Mouse (Mus musculus): Measurements from ENCODE around the gene Cux2. TPM values are rescaled to one million over a fixed set of nuclear protein-coding genes. Genes with fewer than 3 reads are reported as not detected.
A peak's percentile ranks its signal among the peaks of the same experiment; 100 is the strongest.

The Cux2 gene
- total RNA-seq, 2 experiments from 2014 or later = 196 to 205 TPM

DNA sequence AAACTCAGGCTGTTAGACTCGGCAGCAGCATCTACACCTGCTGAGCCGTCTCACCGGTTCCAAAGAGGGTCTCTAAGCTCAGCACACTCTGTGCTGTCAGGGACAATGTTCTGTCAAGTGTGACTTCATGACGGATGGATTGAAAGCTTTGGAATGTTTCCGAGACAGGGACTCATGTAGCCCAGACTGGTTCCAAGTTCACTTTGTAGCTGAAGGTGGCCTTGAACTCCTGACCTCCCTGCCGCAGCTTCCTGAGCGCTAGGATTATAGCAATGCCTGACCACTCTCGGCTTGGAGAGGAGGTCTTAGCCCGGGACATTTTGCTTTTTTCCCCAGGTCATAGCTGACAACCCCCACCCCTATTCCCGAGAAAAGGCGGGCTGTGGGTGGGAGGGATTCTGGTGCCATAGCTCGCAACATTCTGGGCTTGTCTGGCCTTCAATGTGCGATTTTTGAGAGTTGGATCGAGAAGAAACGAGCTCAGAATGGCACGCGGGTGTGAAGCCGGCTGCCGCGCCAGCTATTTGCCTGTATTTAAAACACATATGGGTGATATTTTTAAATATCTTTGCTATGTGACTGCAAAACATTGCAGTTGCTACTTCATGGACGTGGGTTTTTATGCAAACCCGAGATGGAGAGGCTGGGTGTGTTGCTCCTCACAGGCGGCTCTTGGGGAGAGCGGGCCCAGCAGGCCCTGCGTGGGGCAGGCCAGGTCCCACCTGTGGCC, 13.5 kb upstream of the Cux2 start:
- intact Hi-C loops (cut with DNase I) = loop anchor here (5.0 kb wide), 1 partner anchor 171 kb away; no protein-coding TSS in a partner anchor
- DNase-seq (ENCODE audit: low spot score in 2 of 2) = peak; percentile 62 to 94

DNA sequence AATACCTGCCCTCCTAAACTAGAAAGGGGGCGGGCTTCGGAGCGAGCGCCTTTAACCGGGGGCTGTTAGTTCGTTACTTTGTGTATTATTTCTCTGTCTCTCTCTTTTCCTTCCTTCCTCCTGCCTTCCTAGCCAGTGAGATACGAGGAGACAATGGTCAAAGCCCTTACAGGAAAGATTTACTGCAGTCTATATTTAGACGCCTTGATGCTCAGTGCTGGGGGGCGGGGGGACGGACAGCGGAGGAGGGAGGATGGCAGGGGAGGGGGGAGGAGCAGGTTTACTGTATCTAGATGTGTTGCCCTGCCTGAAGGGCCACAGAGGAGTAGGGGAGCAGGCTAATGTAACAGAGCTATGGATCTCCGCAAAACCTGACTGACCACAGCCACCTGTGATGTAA, 12.6 kb upstream of the Cux2 start:
- no peak for DNase-seq (ENCODE audit: low spot score in 2 of 2)
- intact Hi-C loops (cut with DNase I) = loop anchor here (5.0 kb wide), 1 partner anchor 170 kb away; no protein-coding TSS in a partner anchor

DNA sequence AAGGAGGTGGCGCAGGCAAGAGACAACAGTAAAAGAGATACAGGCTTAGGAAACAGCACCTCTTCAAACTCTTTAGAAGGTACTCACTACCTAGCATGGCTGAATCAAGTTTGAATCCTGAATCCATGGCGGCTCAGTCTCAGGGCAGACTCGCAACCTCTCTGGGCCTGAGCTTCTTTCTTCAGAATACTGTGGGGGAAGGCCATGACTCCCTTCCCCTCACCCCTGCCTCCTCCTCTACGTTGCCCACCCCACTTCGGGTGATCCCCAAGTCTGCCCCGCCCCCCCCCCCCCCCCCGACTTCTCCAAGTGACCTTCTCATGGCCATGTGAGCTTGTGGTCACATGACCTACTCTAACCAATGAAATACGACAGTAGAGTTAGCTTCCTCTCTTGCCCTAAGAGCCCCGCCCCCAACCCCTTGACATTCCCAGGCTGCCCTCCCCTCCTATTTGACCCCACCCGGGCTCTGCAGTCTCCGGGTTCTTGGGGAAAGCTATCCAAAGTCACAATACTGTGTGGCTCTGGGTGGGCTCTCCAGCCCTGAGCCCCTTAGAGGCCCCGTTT, 10.9 kb upstream of the Cux2 start:
- intact Hi-C loops (cut with DNase I) = loop anchor here (5.0 kb wide), 1 partner anchor 169 kb away; no protein-coding TSS in a partner anchor

DNA sequence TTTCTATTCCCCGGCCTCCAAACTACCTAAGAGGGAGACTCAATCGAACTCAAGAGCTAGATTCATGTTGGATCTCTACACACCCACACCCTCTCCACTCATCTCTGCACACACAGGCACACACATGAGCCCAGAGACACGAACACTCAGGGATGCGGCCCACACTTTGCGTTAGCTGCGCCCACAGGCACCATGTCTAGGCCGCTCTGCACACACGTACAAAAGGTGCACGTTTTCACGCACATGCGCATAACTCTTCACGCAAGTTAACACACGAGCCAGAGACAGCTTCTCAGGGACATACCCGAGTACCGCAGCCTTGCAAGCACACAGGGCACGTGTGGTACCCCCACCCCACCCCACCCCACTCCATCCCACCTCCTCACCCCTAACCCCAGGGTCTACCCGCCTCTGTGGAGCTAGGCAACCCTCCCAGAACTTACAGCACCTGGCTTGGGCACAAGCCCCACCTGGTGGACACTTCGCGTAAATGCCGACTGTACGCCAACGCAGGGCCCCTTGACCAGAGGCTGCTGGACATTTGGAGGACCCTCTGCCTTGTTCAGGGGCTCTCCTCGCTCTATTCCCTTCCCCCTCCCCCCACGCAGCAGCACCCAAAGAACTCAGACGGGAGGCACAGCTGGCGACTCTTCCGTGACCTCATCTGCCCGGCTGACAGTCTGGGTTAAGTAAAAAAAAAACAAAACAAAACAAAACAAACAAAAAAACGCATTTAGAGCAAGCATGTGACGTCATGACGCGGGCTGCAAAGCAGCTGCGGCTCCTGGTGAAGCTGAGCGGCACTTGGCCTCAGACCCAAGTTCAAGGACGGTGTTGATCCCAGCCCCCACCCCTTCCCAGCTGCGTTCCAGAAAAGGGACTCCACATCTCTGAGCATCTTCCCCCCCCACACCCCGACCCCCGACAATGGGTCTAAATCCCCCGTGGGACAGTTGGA, 9.4 kb upstream of the Cux2 start:
- intact Hi-C loops (cut with DNase I) = loop anchor here (1.0 to 5.0 kb wide), 2 partner anchors 167 to 187 kb away; no protein-coding TSS in a partner anchor
- peak in 1 of 2 experiments; percentile 45 for DNase-seq (ENCODE audit: low spot score in 2 of 2)

More for the DNA sequence above, 10.9 kb upstream of the Cux2 start:
- DNase-seq (ENCODE audit: low spot score in 2 of 2) = no peak

DNA sequence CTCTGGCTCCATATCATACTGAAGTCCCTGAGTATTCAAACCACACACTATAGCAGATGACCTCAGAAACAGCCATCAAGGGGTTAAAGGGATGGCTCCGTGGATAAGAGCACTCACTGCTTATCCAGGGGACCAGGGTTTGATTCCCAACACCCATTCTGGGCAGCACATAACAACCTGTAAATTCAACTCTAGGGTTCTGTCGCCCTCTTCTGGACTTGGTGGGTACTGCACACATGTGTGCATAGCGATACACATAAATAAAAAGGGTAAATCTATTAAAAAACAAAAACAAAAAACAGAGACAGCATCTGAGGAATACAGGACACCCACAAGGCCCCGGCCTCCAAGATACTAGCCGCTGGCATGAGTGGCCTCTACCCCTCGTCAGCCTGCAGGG, 7.7 kb upstream of the Cux2 start:
- DNase-seq (ENCODE audit: low spot score in 2 of 2) = no peak
- intact Hi-C loops (cut with DNase I) = no loop called here

DNA sequence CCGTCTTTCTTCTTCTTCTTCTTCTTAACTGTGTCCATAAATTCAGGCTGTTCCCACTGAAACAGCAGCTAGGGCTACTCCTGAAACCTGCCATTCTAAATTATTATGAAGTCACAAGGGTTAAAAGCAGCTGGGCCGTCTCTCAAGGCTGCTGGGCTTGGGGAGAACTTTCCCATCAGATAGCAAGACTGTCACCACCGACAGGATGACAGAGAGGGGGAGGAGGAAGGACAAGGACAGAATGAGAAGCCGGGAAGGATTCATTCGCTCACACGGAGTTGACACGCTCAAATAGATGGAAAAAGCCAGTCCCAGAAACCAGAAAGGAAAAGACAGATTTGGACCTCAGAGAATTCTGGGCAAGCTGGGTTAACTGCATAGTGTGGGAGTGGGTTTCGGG, 6.7 kb upstream of the Cux2 start:
- intact Hi-C loops (cut with DNase I) = no loop called here

DNA sequence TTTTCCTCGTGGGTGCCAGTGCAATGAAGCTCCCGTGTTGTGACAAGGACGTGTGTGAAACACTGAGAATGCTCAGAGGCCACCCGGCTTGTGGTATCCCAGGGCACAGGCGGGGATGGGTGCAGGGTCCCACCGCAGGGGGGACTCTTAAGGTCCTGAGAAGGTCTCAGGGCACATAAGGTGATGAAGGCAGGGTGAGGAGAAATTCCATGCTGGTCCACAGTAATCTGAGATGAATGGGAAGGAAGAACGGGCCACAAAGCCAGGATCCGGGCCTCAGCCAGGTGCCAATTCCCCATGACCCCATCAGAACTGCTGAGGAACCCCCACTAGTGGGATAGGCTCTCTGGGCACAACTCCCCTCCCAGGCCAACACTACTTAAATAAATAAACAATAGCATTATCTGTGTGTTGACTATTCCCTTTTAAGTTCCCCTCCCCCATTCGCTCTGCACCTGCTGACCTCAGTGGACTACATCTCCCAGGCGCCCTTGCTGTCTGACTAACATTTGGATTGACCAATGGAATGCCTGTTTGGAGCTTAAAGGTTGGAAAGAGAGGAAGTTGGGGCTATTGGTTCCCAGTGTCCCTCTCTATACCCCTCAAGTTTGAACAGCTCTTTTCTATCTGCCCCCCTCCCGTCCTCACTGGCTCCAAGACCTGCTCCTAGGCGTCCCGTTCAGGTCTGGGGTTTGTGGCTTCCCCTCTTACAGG, 4.4 kb upstream of the Cux2 start:
- DNase-seq (ENCODE audit: low spot score in 2 of 2) = no peak

More for the DNA sequence above, 6.7 kb upstream of the Cux2 start:
- DNase-seq (ENCODE audit: low spot score in 2 of 2) = no peak

DNA sequence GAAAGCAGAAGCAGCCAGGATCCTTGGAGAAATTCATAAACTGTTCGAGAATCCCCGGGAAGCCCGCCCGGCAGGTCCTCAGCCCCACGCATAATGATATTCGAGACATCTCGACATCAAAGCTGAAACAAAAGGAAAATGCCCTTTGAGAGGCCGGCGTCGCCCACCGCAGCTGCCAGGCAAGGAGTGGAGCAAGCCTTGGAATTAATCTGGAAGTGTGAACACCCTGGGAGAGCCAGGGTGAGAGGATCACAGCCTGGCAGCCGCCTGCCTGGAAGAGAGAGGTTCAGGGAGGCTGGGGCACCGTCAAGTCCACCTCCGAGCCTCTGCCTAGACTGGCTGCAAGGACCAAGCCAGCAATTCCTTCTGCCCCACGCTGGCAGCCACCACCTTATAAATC, 3.7 kb upstream of the Cux2 start:
- no peak for DNase-seq (ENCODE audit: low spot score in 2 of 2)
- intact Hi-C loops (cut with DNase I) = no loop called here

More for the DNA sequence above, 4.4 kb upstream of the Cux2 start:
- intact Hi-C loops (cut with DNase I) = no loop called here

DNA sequence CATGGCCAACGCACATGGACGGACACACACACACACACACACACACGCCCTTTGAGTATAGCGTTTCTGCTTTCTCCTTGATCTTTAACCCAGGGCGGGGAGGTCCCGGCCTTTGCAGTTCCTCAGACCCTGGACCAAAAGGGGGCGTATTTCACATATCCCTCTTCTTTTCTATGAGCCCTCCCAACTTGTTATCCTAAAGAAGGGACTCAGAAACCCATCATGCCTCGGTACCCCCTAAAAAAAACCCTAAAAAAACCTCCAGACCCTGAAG, 867 bp upstream of the Cux2 start:
- intact Hi-C loops (cut with DNase I) = loop anchor here (2.0 kb wide), 1 partner anchor 38 kb away; no protein-coding TSS in a partner anchor
- DNase-seq (ENCODE audit: low spot score in 2 of 2) = no peak

DNA sequence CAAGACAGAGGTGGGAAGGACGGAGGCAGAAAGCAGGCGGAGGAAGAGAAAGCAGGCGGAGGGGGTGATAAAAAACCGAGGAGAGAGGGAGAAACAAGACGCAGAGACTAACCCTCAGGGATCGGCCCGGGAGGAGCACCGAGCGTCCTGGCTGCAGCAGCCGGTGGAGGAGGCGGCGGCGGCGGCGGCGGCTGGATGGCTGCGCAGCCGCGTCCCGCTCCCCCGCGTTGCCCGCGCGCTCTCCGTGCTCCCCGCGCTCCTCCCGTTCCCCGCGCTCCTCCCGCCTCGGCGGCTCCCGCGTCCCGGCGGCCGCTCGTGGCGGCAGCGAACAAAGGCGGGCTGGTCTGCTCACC, 262 bp downstream of the Cux2 start:
- DNase-seq (ENCODE audit: low spot score in 2 of 2) = peak; percentile 59 to 76
- intact Hi-C loops (cut with DNase I) = loop anchor here (2.0 to 5.0 kb wide), 2 partner anchors 39 to 102 kb away; no protein-coding TSS in a partner anchor

DNA sequence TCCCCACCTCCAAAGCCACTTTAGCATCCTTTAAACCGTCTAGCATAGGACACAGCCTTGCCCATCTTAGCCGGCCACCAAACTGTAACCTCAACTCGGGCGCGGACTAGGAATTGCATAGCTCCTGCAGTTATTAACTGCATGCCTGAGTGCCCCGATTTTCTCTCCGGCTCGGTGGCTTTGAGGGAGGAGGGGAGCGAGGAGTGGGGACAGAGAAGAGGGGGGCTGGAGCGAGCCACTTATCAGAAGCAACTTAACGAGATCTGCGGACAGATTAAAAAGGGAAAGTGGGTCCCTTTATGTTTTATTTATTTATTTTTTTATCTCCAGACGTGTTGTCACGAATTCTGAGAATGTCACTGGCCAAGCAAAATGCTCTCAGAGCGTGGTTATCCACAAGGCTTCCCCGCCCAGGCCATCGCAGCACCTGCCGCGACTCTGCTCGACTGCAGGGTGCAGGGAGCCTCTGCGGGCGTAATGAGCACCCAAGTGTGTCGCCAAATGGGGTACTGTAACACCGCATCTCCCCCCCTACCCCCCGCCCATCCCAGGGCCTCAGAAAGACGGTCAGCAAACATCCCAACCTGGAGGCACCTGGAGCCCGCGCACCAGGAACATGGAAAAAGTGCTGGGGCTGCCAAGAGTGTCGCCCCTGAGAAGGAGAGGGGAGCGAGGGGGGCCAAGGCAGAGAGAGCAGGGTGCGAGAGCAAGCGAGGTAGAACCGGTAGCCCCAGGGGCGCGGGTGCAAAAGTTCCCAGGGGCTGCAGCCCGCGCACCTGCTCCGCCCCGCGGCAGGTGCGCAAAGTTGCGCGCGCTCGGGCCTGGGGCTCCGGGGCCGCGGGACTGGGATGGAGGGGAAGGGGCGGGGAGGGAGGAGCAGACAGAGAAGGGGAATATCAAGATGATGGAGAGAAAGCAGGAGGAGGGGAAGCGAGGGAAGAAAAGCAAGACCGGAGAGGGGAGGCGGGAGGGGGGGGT, 927 bp downstream of the Cux2 start:
- no peak for DNase-seq (ENCODE audit: low spot score in 2 of 2)
- intact Hi-C loops (cut with DNase I) = loop anchor here (5.0 kb wide), 1 partner anchor 102 kb away; no protein-coding TSS in a partner anchor

DNA sequence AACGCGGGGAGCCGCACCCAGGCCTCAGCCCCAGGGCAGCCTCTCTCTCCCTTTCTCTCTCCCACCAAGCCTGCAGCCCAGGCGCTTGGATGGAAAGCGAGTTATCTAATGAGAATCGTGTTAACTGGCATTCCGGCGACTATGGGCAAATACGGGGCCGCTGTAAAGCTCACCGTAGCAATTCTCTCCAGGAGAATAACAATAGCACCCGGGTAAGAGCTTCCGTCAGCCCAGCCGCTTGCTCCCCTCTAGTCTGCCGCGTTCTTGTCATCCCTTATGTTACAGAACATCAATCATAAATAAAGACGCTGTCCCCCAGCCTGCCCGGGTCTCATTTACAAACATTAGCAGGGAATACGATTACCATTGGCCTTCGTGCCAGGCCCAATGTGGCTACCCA, 1.6 kb downstream of the Cux2 start:
- DNase-seq (ENCODE audit: low spot score in 2 of 2) = no peak
- intact Hi-C loops (cut with DNase I) = loop anchor here (5.0 kb wide), 1 partner anchor 101 kb away; no protein-coding TSS in a partner anchor

DNA sequence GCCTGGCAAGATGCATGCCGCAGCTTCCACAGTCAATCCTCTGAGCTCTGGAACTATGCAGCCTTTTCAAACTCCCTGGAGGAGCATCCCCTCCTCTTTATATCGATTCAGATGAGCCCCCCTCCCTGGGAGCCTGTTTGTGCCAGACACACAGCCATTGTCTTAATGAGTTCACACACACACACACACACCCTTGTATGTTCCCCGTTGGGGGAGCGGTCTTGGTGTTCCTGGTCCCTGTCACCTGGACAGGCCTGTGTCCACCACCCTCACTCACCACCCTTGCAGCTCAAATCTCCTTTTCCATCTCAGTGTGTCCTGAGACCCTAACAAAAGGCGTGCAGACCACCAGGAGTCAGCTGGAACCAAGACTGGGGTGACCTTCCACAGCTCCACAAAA, 2.1 kb downstream of the Cux2 start:
- intact Hi-C loops (cut with DNase I) = loop anchor here (5.0 kb wide), 1 partner anchor 100 kb away; no protein-coding TSS in a partner anchor
- no peak for DNase-seq (ENCODE audit: low spot score in 2 of 2)

DNA sequence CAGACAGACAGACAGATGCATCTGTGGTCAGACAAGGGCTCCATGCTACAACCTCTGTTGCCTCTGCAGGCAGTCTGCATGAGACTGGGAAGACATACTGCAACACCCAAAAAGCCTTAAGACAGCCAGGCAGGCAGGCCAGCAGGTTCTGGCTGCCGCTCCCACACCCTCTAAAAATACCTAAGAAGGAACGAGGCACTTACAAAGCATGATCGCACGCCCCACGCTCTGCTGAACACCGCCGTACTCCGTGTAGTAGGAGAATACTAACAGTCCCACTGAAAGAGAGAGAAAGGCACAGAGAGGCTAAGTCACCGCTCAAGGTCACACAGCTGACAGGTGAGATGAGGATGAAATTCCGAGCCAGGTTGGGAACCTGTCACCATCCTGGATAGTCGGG, 6.3 kb downstream of the Cux2 start:
- DNase-seq (ENCODE audit: low spot score in 2 of 2) = peak; percentile 56 to 88
- intact Hi-C loops (cut with DNase I) = no loop called here

DNA sequence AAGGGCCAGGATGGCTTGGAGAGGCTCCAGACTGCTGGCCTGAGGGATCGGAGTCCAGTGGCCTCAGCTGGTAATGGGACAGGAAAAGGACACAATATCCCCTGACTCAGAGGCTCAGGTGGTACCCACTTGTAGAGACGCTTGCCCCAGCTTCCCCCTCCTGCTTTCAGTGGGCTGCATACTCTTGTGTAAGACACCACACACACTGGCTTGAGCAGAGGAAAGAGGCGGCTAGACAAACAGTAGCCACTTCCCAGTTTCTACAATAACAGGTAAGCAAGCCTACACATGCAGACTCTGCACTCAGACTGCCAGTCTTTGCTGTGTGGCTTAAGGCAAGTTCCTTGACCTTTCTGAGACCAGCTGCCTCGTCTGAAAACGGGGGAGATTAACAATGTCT, 14.6 kb downstream of the Cux2 start:
- intact Hi-C loops (cut with DNase I) = no loop called here
- DNase-seq (ENCODE audit: low spot score in 2 of 2) = no peak

DNA sequence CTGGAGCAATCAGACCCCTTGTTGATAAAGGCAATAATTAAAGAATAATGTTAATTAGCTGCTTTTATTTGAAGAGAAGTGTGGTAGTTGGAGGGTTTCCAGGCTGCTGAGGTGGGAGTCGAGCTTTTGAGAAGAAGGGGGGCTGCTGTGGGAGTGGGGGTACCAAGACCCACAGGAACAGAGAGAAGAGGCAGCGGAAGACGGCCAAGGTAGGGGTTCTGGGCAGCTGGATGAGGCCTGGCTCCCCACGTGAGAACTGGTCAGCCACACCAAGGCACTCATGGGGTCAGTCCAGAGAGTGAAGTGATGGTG, 16.8 kb downstream of the Cux2 start:
- DNase-seq (ENCODE audit: low spot score in 2 of 2) = no peak
- intact Hi-C loops (cut with DNase I) = no loop called here

DNA sequence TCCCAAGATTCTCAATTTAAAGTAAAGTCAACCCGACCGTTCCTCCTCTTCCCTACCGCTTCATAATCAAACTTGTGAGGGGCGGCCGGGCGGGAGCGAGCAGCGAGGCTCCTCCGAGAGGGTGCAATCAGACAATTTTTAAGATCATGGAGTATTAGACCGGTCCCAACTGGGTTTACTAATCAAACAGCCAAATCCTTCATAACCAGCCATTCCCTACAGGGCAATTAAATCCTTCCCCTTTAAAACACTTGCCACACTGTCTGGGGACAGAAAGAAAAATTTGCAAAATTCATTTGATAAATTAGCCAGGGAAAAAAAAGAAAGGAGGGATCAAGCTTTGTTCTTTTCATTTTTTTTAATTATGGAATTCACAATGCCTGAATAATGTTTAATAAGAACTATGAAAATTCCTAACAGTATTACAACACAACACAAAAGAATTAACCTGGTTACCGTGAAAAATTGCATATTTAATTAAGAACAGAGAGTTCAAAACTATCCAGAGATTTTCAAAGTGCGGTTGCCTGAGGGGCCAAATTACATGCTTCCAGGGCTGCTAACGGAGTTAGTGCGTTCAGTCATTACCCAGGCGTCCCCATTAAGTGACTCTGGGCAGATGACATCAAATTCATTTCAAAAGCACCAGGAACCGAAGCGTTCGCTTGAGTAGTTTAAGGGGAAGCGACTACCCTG, 17.3 kb downstream of the Cux2 start:
- DNase-seq (ENCODE audit: low spot score in 2 of 2) = no peak
- intact Hi-C loops (cut with DNase I) = no loop called here

DNA sequence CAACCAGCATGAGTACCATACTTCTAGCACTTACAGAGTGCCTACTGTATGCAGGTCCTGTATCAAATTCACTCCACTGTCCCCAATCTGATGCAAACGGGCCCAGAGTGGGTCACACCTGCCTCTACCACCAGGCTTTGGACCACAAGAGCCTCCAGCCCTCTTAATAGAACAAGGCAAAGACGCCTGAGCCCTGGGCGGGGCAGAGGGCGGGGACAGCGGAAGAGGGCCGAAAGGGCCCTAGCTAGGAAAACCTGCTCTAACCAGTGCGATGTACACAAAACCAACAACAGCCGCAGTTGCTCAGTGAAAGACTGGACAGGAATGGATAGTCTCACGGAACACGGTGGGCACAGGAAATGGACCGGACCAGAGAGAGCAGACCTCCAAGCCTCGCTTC, 18.8 kb downstream of the Cux2 start:
- intact Hi-C loops (cut with DNase I) = no loop called here
- DNase-seq (ENCODE audit: low spot score in 2 of 2) = no peak
